Comparison of ENCODE assay signal across 11 mouse cellular contexts in genomic region chr1:64338575-64338961, GRCm38 (mm10).
DNase-seq lines count a peak whose midpoint lies in the region; ATAC-seq and TF ChIP-seq lines count a peak whose summit lies in the region.
"Had no signal": no experiment of that assay in that cellular context is flagged by ENCODE, and none has a peak within 500 bp of the region (broad histone marks: within the 10 kb centered on the region; RNA-seq: fewer than 3 reads in every experiment).

No protein-coding gene starts in this region.

- peak; percentile 2 for DNase-seq in liver, adult 2 months (ENCODE audit: extremely low read depth, low read depth, low spot score)
- peak; percentile 60 for DNase-seq in embryo, embryonic 10.5 days (ENCODE audit: low spot score)
- no peak for DNase-seq in hindbrain, embryonic 14.5 days (ENCODE audit: low spot score)
- DNase-seq in T-cell, adult 2 months (ENCODE audit: low spot score), result no peak
- no peak for DNase-seq in right cerebral cortex, postnatal 10 days (ENCODE audit: low spot score in 2 of 2)
- no peak for DNase-seq in gastrocnemius, postnatal 10 days
- DNase-seq: cerebellum, adult 8-10 months; thymus, postnatal 36 days had no signal

- no peak for TF ChIP-seq CTCF in liver, adult 2 months (IDR thresholded peaks at IDR 0.05; ENCODE audit: low read depth, low read length)

- no peak overlapping the region for H3K4me3 ChIP-seq in liver, adult 2 months (ENCODE audit: insufficient read depth, low read depth, low read length)
- H3K4me3 ChIP-seq in liver, embryonic 12.5 days, result no peak overlapping the region
- no peak overlapping the region for H3K4me3 ChIP-seq in hindbrain, embryonic 14.5 days (replicated peaks; ENCODE audit: low read length)
- no peak overlapping the region for H3K4me3 ChIP-seq in myocyte
- H3K4me3 ChIP-seq: heart, embryonic 10.5 days had no signal

- TF ChIP-seq POLR2A in liver, adult 2 months (IDR thresholded peaks at IDR 0.05; ENCODE audit: extremely low read depth, insufficient read depth, low read length), result no peak
- TF ChIP-seq POLR2A in myocyte (IDR thresholded peaks at IDR 0.05; ENCODE audit: insufficient read length, low read depth), result no peak

- no peak for ATAC-seq in liver, embryonic 12.5 days
- no peak for ATAC-seq in hindbrain, embryonic 14.5 days (ENCODE audit: low FRiP score)

- no peaks in the 10 kb centered on the region for H3K9me3 ChIP-seq in liver, embryonic 12.5 days (replicated peaks)
- H3K9me3 ChIP-seq in hindbrain, embryonic 14.5 days (ENCODE audit: control insufficient read depth, low read length), result no peaks in the 10 kb centered on the region
- H3K9me3 ChIP-seq: heart, embryonic 10.5 days had no signal

- no peaks in the 10 kb centered on the region for H3K79me2 ChIP-seq in liver, adult 2 months (ENCODE audit: control insufficient read depth, insufficient read depth, low read length)
- H3K79me2 ChIP-seq in myocyte (ENCODE audit: control insufficient read depth, insufficient read depth), result no peaks in the 10 kb centered on the region

- H3K27ac ChIP-seq in liver, adult 2 months (replicated peaks; ENCODE audit: insufficient read depth, low read depth, low read length), result no peak overlapping the region
- no peak overlapping the region for H3K27ac ChIP-seq in liver, embryonic 12.5 days
- H3K27ac ChIP-seq in hindbrain, embryonic 14.5 days, result no peak overlapping the region
- H3K27ac ChIP-seq: heart, embryonic 10.5 days had no signal

- no peak overlapping the region for H3K9ac ChIP-seq in liver, adult 2 months (ENCODE audit: low read depth, low read length)
- H3K9ac ChIP-seq in liver, embryonic 12.5 days, result no peak overlapping the region
- H3K9ac ChIP-seq in hindbrain, embryonic 14.5 days, result no peak overlapping the region

- H3K4me2 ChIP-seq in liver, embryonic 12.5 days, result no peak overlapping the region
- peak overlapping the region; percentile 21; the same call in 1 of the 2 replicates for H3K4me2 ChIP-seq in hindbrain, embryonic 14.5 days (replicated peaks)
- H3K4me2 ChIP-seq in myocyte (ENCODE audit: low read depth), result peak overlapping the region; percentile 66

- no peak overlapping the region for H3ac ChIP-seq in myocyte (ENCODE audit: control insufficient read depth, insufficient read length)

- H3K4me1 ChIP-seq in liver, adult 2 months (ENCODE audit: control insufficient read depth, insufficient read depth, low read length), result no peaks in the 10 kb centered on the region
- no peaks in the 10 kb centered on the region for H3K4me1 ChIP-seq in liver, embryonic 12.5 days
- peaks cover 4% of the 10 kb centered on the region for H3K4me1 ChIP-seq in hindbrain, embryonic 14.5 days (replicated peaks; ENCODE audit: control insufficient read depth, insufficient read depth, low read length)
- H3K4me1 ChIP-seq: heart, embryonic 10.5 days had no signal

- WGBS in liver, adult 2 months, result 60% methylated on average over 9 of the region's 9 CpGs
- WGBS in liver, embryonic 12.5 days (ENCODE audit: insufficient replicate concordance), result 24% methylated on average over 9 of the region's 9 CpGs
- 50% methylated on average over 9 of the region's 9 CpGs for WGBS in hindbrain, embryonic 14.5 days

- no peaks in the 10 kb centered on the region for H3K36me3 ChIP-seq in liver, adult 2 months (ENCODE audit: control insufficient read depth, insufficient read depth, low read length)
- H3K36me3 ChIP-seq in liver, embryonic 12.5 days, result no peaks in the 10 kb centered on the region
- no peaks in the 10 kb centered on the region for H3K36me3 ChIP-seq in hindbrain, embryonic 14.5 days (replicated peaks; ENCODE audit: control insufficient read depth, insufficient read depth)
- no peaks in the 10 kb centered on the region for H3K36me3 ChIP-seq in myocyte (ENCODE audit: control insufficient read depth, insufficient read depth)
- H3K36me3 ChIP-seq: heart, embryonic 10.5 days had no signal

- H3K27me3 ChIP-seq in liver, adult 2 months (ENCODE audit: control insufficient read depth, insufficient read depth, low read length), result no peaks in the 10 kb centered on the region
- no peaks in the 10 kb centered on the region for H3K27me3 ChIP-seq in liver, embryonic 12.5 days (replicated peaks)
- no peaks in the 10 kb centered on the region for H3K27me3 ChIP-seq in hindbrain, embryonic 14.5 days (ENCODE audit: control insufficient read depth, insufficient read depth, low read length)
- no peaks in the 10 kb centered on the region for H3K27me3 ChIP-seq in myocyte (ENCODE audit: control insufficient read depth, insufficient read depth, insufficient read length)

TF ChIP-seq in myocyte, 11 proteins besides CTCF, POLR2A, EP300 and RAD21:
- TF ChIP-seq MYOG (IDR thresholded peaks at IDR 0.05; ENCODE audit: control insufficient read depth in 1 of 3, insufficient read depth in 1 of 3, insufficient read length in 2 of 3, low read depth in 2 of 3) (no peak), CEBPB (IDR thresholded peaks at IDR 0.05; ENCODE audit: insufficient read depth, poor library complexity, severe bottlenecking) (peak; percentile 87)

Comparison
In these comparisons a context has a peak if more than half of its experiments do, and no peak if none do; other contexts are left out.
1. DNase-seq: peak in liver, adult 2 months (single experiment) and embryo, embryonic 10.5 days (single experiment); none in hindbrain, embryonic 14.5 days (single experiment), T-cell, adult 2 months (single experiment), right cerebral cortex, postnatal 10 days (0 of 2) and gastrocnemius, postnatal 10 days (single experiment).